Mouse (Mus musculus) hindbrain, embryonic 10.5 days (tissue): ENCODE measurements at regions not wholly inside any gene's neighbourhood (a gene's known extent, or its start where the extent isn't known, plus 50 kb on each side); places are given as distances from the start of the nearest gene placed in this dataset.
A peak's percentile ranks its signal among the peaks of the same experiment; 100 is the strongest.

Source experiments
- DNase-seq: peaks from one replicate; pipeline ENCODE4 v3.0.0-alpha.2; 2017; ENCODE audit warnings: low spot score
- H3K27ac ChIP-seq: fragments of 300-500 bp; sonication (generic); 2 replicates; pipeline ENCODE4 v1.5.1; 2016; ENCODE audit warnings: mild to moderate bottlenecking, moderate library complexity
- H3K27me3 ChIP-seq: fragments of 300-500 bp; sonication (generic); 2 replicates; pipeline ENCODE4 v1.6.1; 2016; ENCODE audit warnings: mild to moderate bottlenecking; ENCODE audit not compliant: poor library complexity, insufficient read depth, severe bottlenecking
- H3K36me3 ChIP-seq: fragments of 300-500 bp; sonication (generic); 2 replicates; pipeline ENCODE4 v1.6.1; 2016; ENCODE audit warnings: mild to moderate bottlenecking, moderate library complexity
- H3K4me1 ChIP-seq: fragments of 300-500 bp; sonication (generic); replicated peaks from 2 replicates; pipeline ENCODE4 v1.6.1; 2016; ENCODE audit warnings: mild to moderate bottlenecking
- H3K4me3 ChIP-seq: fragments of 300-500 bp; sonication (generic); 2 replicates; pipeline ENCODE4 v1.5.1; 2016; ENCODE audit warnings: mild to moderate bottlenecking, moderate library complexity
- H3K9me3 ChIP-seq: fragments of 300-500 bp; sonication (generic); 2 replicates; pipeline ENCODE4 v1.6.1; 2016; ENCODE audit warnings: mild to moderate bottlenecking, moderate library complexity
- WGBS: fragments of 180-500 bp; shearing (Covaris S2); methylation state at CpG from one replicate; pipeline ENCODE4 v1.1.7; 2016; 5-methylcytosine and 5-hydroxymethylcytosine counted together

- Histone ChIP-seq H3K36me3 (no peaks in the 10 kb centered on the region), H3K27me3 (no peaks in the 10 kb centered on the region), H3K27ac (no peak overlapping the region), H3K4me3 (no peak overlapping the region), H3K4me1 (no peaks in the 10 kb centered on the region), H3K9me3 (0 out of 2 replicates have a peak, but pooled peaks cover 2% of the 10 kb centered on the region)
- 88% methylated on average over 9 of the region's 9 CpGs for WGBS
- no peak for DNase-seq
These were observed 54.5 kb upstream of the Cmc1 start for GRCm38 (mm10) chr9:118204456-118204855.

GRCm38 (mm10) chr9:118206483-118206882 lies 56.5 kb upstream of the Cmc1 start:
- H3K9me3 ChIP-seq: 0 out of 2 replicates have a peak, but pooled peaks cover 2% of the 10 kb centered on the region
- H3K4me1 ChIP-seq: no peaks in the 10 kb centered on the region
- no peaks in the 10 kb centered on the region for H3K27me3 ChIP-seq
- H3K4me3 ChIP-seq: no peak overlapping the region
- no peak for DNase-seq
- WGBS: 86% methylated on average over 7 of the region's 7 CpGs
- H3K36me3 ChIP-seq: no peaks in the 10 kb centered on the region
- H3K27ac ChIP-seq: no peak overlapping the region

DNA sequence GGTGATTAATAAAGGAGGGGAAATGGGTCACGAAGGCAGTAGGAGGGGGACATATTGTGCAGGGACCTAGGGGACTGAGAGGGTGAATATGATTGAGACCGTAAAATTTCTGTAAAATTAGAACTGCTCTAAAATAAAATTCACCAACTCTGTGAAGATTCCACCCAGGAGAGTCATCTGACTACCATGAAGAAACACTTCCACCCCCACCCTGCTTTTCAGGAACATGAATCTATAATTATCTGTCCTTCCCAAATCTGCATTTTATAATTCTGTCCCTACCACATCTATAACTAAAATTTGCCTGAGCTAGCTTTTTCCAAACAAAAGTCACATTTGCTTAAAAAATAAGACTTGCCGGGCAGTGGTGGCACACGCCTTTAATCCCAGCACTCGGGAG lies 69.7 kb upstream of the Cmc1 start:
- DNase-seq: no peak
- Histone ChIP-seq H3K4me3 (no peak overlapping the region), H3K9me3 (peaks cover 2% of the 10 kb centered on the region; the same call in 1 of the 2 replicates), H3K27me3 (no peaks in the 10 kb centered on the region), H3K27ac (no peak overlapping the region), H3K36me3 (no peaks in the 10 kb centered on the region), H3K4me1 (no peaks in the 10 kb centered on the region)
- WGBS: 96% methylated on average over 5 of the region's 5 CpGs

- Histone ChIP-seq H3K36me3 (no peaks in the 10 kb centered on the region), H3K4me1 (no peaks in the 10 kb centered on the region), H3K27ac (no peak overlapping the region), H3K27me3 (no peaks in the 10 kb centered on the region), H3K9me3 (no peaks in the 10 kb centered on the region), H3K4me3 (no peak overlapping the region)
- no peak for DNase-seq
- WGBS: 86% methylated on average over 14 of the region's 14 CpGs
These were observed 71.2 kb upstream of the Cmc1 start for GRCm38 (mm10) chr9:118221186-118221585.

- peaks cover 13% of the 10 kb centered on the region for H3K4me1 ChIP-seq
- no peak for DNase-seq
- no peak overlapping the region; the same call in 1 of the 2 replicates for H3K27ac ChIP-seq
- H3K9me3 ChIP-seq: no peaks in the 10 kb centered on the region
- H3K27me3 ChIP-seq: no peaks in the 10 kb centered on the region
- no peaks in the 10 kb centered on the region for H3K36me3 ChIP-seq
- WGBS: 68% methylated on average over 23 of the region's 23 CpGs
- no peak overlapping the region for H3K4me3 ChIP-seq
These were observed 77.6 kb upstream of the Cmc1 start for GRCm38 (mm10) chr9:118227401-118228061.

- H3K27ac ChIP-seq: 0 out of 2 replicates have a peak overlapping the region, but pooled peaks have one; percentile 12
- no peaks in the 10 kb centered on the region for H3K27me3 ChIP-seq
- no peaks in the 10 kb centered on the region for H3K36me3 ChIP-seq
- H3K4me3 ChIP-seq: no peak overlapping the region
- WGBS: 65% methylated on average over 19 of the region's 19 CpGs
- peaks cover 13% of the 10 kb centered on the region for H3K4me1 ChIP-seq
- no peak for DNase-seq
- no peaks in the 10 kb centered on the region for H3K9me3 ChIP-seq
These were observed 78.9 kb upstream of the Cmc1 start for GRCm38 (mm10) chr9:118228691-118229427.

GRCm38 (mm10) chr9:118240711-118241110 lies 90.7 kb upstream of the Cmc1 start:
- 86% methylated on average over 4 of the region's 4 CpGs for WGBS
- Histone ChIP-seq H3K9me3 (no peaks in the 10 kb centered on the region), H3K27ac (no peak overlapping the region), H3K4me3 (no peak overlapping the region), H3K27me3 (no peaks in the 10 kb centered on the region), H3K36me3 (no peaks in the 10 kb centered on the region), H3K4me1 (no peaks in the 10 kb centered on the region)
- no peak for DNase-seq

DNA sequence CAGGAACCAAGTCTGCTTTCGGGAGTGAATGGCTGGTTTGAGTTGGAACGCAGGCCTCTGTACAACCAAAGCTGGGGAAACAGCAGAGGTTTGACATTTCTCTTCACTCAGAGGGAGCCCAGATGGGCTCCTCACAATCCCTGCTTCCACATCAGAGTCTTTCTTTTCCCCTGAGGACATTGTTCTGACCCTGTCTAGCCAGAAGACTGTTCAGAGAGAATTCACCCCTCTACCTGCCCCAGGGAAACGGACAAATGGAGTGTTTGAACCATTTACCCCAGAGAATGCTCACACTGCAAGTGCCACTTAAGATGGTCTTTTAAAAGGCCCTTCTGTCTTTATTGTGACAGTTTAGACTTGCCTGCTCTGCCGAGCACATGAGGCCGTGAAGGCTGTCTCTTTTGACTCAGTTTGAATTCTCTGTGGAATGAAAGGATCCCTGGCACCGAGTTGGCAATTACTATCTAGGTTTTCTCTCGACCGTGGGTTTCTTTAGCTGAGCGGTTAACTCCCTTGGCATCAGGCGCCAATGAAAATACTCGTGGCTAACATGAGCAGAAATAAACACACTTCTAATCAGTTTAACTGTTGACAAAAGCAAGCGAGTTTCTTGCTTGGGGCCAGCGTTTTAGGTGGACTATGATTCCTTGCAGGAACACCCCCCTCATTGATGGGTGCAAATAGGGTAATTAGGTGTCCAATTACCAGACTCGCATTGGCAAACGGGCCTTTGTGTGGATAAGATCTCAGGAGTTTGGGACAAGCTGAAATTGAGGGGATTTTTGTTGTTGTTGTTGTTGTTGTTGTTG lies 97.0 kb upstream of the Cmc1 start:
- no peak for DNase-seq
- no peaks in the 10 kb centered on the region for H3K9me3 ChIP-seq
- peaks cover 4% of the 10 kb centered on the region; the same call in 1 of the 2 replicates for H3K4me1 ChIP-seq
- 0 out of 2 replicates have a peak, but pooled peaks cover 2% of the 10 kb centered on the region for H3K27me3 ChIP-seq
- no peak overlapping the region; the same call in 1 of the 2 replicates for H3K27ac ChIP-seq
- H3K4me3 ChIP-seq: no peak overlapping the region
- WGBS: 55% methylated on average over 15 of the region's 15 CpGs
- no peaks in the 10 kb centered on the region for H3K36me3 ChIP-seq

DNA sequence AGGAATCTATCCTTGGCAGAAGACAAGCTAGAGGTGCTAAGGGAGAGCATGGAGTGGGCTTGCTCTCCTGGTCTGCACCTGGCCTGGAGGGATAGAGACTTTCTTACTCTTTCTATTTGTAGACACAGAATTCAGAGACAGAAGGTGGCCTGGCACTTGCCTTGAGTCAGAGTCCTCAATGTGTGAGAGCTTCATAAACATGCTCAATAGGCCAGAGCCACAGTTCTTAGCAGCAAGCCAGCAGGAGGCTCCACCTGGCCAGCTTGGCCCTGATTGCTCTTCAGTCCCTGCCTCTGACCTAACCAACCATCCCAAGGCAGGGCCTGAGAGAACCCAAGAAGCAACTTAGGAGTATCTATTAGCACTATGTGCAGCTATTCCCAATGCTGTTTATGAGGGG lies 103.9 kb upstream of the Cmc1 start:
- no peak overlapping the region for H3K4me3 ChIP-seq
- H3K9me3 ChIP-seq: no peaks in the 10 kb centered on the region
- H3K27me3 ChIP-seq: peaks cover 12% of the 10 kb centered on the region
- no peak for DNase-seq
- H3K4me1 ChIP-seq: peaks cover 9% of the 10 kb centered on the region
- no peak overlapping the region for H3K27ac ChIP-seq
- H3K36me3 ChIP-seq: no peaks in the 10 kb centered on the region

DNA sequence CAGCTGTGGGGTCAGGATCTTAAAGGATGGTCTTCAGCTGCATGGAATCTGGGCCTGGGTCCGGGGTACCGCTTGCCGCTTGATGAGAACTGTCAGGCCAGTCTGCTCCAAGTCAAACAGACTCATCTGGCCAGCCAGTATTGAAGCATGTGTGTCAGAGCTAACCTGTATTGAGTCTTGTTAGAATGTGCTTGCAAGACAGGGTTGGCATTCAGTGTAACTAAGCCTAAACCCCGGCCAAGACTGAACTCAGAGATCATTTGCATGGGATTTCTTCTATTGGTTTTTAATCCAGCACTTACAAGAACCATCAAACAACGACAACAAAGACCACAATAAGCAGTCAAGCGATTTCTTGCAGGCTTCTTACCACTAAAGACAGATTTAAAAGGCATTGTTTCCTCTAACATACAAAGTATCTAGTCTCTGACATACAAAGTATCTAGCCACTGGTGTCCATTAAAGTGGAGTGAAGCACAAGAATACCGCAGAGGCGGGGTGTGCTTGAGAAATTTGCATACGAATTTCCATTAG lies 105.3 kb upstream of the Cmc1 start:
- peaks cover 9% of the 10 kb centered on the region for H3K4me1 ChIP-seq
- H3K9me3 ChIP-seq: no peaks in the 10 kb centered on the region
- no peak overlapping the region for H3K27ac ChIP-seq
- H3K27me3 ChIP-seq: peaks cover 9% of the 10 kb centered on the region
- no peak overlapping the region for H3K4me3 ChIP-seq
- no peaks in the 10 kb centered on the region for H3K36me3 ChIP-seq
- no peak for DNase-seq
- WGBS: 36% methylated on average over 9 of the region's 9 CpGs

- peak; percentile 57 for DNase-seq
- Histone ChIP-seq H3K9me3 (no peaks in the 10 kb centered on the region), H3K36me3 (no peaks in the 10 kb centered on the region), H3K4me1 (peaks cover 9% of the 10 kb centered on the region), H3K4me3 (no peak overlapping the region), H3K27ac (0 out of 2 replicates have a peak overlapping the region, but pooled peaks have one; percentile 16), H3K27me3 (peaks cover 9% of the 10 kb centered on the region)
- WGBS: 8% methylated on average over 11 of the region's 11 CpGs
These were observed 105.8 kb upstream of the Cmc1 start for GRCm38 (mm10) chr9:118255751-118256266.

DNA sequence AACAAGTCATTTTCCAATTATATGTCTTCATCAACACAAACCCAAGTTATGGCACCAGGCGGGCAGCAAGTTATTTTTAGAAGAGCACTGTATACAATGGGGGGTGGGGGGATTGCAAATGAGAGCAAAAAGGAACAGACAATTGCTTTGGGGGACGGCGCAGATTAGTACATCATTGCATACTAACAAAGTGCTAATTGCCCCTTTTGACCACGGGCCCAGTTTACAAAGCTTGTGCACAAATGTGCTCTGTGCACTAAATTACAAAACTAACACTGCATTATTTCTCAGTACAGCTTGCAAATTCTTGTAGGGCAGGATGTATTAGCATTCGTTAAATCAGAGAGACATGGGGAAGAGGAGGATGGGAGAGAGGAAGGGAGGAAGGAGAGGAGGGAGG lies 116.3 kb upstream of the Cmc1 start:
- H3K9me3 ChIP-seq: no peaks in the 10 kb centered on the region
- H3K27me3 ChIP-seq: no peaks in the 10 kb centered on the region
- H3K27ac ChIP-seq: no peak overlapping the region
- 71% methylated on average over 5 of the region's 5 CpGs for WGBS
- H3K36me3 ChIP-seq: no peaks in the 10 kb centered on the region
- H3K4me1 ChIP-seq: no peaks in the 10 kb centered on the region
- DNase-seq: no peak
- no peak overlapping the region for H3K4me3 ChIP-seq
